Mouse (Mus musculus) MEL (cell line): ENCODE measurements around the gene Papola. TPM values are rescaled to one million over a fixed set of nuclear protein-coding genes. Genes with fewer than 3 reads are reported as not detected.

ENCODE experiments used
- DNase-seq: peaks from one replicate; pipeline ENCODE4 v3.0.0; 2011; ENCODE audit warnings: low read depth, low spot score
- H3K27ac ChIP-seq: 2 replicates; pipeline ENCODE4 v1.5.1; 2012; ENCODE audit warnings: low read depth, mild to moderate bottlenecking, control low read depth, low read length, moderate library complexity; ENCODE audit not compliant: control insufficient read depth
- H3K27me3 ChIP-seq, 2 experiments: fragments of 150-350 bp in 1 of 2; sonication (generic) in 1 of 2; 2 replicates each; pipeline ENCODE4 v1.6.1; 2012; ENCODE audit warnings: low read length in 2 of 2, mild to moderate bottlenecking in 2 of 2, improper control_type of control experiment in 1 of 2, moderate library complexity in 1 of 2; ENCODE audit not compliant: insufficient read depth in 2 of 2, control insufficient read depth in 1 of 2
- H3K36me3 ChIP-seq, 2 experiments: 2 replicates each; pipeline ENCODE4 v1.6.1; 2012 to 2014; ENCODE audit warnings: low read length in 2 of 2, improper control_type of control experiment in 1 of 2, inconsistent platforms in 1 of 2, mild to moderate bottlenecking in 1 of 2; ENCODE audit not compliant: insufficient read depth in 2 of 2, control insufficient read depth in 1 of 2
- H3K4me1 ChIP-seq, 2 experiments: fragments of 150-350 bp in 1 of 2; sonication (generic) in 1 of 2; 2 replicates each; pipeline ENCODE4 v1.6.1; 2012; ENCODE audit warnings: low read length in 2 of 2, improper control_type of control experiment in 1 of 2, mild to moderate bottlenecking in 1 of 2; ENCODE audit not compliant: insufficient read depth in 2 of 2, control insufficient read depth in 1 of 2
- H3K4me3 ChIP-seq, 2 experiments: fragments of 150-350 bp in 1 of 2; sonication (generic) in 1 of 2; 2 replicates each; pipeline ENCODE4 v1.5.1; 2012; ENCODE audit warnings: low read depth in 2 of 2, low read length in 2 of 2, mild to moderate bottlenecking in 2 of 2, moderate library complexity in 2 of 2, control low read depth in 1 of 2, improper control_type of control experiment in 1 of 2; ENCODE audit not compliant: control insufficient read depth in 1 of 2, insufficient read depth in 1 of 2
- H3K79me2 ChIP-seq: 2 replicates; pipeline ENCODE4 v1.6.1; 2012; ENCODE audit warnings: mild to moderate bottlenecking, low read length, moderate library complexity; ENCODE audit not compliant: control insufficient read depth, poor library complexity, insufficient read depth
- H3K9ac ChIP-seq: 2 replicates; pipeline ENCODE4 v1.6.1; 2012; ENCODE audit warnings: low read depth, mild to moderate bottlenecking, control low read depth, low read length, moderate library complexity; ENCODE audit not compliant: control insufficient read depth, poor library complexity, severe bottlenecking
- H3K9me3 ChIP-seq: fragments of 150-350 bp; sonication (generic); replicated peaks from 2 replicates; pipeline ENCODE4 v1.6.1; 2012; ENCODE audit warnings: mild to moderate bottlenecking, low read length, improper control_type of control experiment, moderate library complexity; ENCODE audit not compliant: insufficient read depth
- BHLHE40 ChIP-seq: IDR thresholded peaks from 2 replicates; pipeline ENCODE4 v1.6.1; 2012; ENCODE audit warnings: low read depth, mild to moderate bottlenecking, inconsistent platforms, low read length, improper control_type of control experiment, borderline replicate concordance
- CHD2 ChIP-seq: IDR thresholded peaks from 2 replicates; pipeline ENCODE4 v1.6.1; 2011; ENCODE audit warnings: low read length, improper control_type of control experiment
- CTCF ChIP-seq, 3 experiments: IDR thresholded peaks in 2 of 3; conservative IDR thresholded peaks in 1 of 3; 2 replicates each; pipeline ENCODE4 v1.5.1; 2011 to 2012; ENCODE audit warnings: low read length in 3 of 3, low read depth in 2 of 3, mild to moderate bottlenecking in 2 of 3, improper control_type of control experiment in 1 of 3, inconsistent platforms in 1 of 3, mixed read lengths in 1 of 3, moderate library complexity in 1 of 3; ENCODE audit not compliant: control insufficient read depth in 1 of 3, insufficient read depth in 1 of 3, poor library complexity in 1 of 3, severe bottlenecking in 1 of 3
- E2F4 ChIP-seq: IDR thresholded peaks from 2 replicates; pipeline ENCODE4 v1.6.1; 2011; ENCODE audit warnings: low read depth, low read length, improper control_type of control experiment, borderline replicate concordance
- EP300 ChIP-seq, 2 experiments: IDR thresholded peaks; 2 replicates each; pipeline ENCODE4 v1.6.1; 2011; ENCODE audit warnings: improper control_type of control experiment in 2 of 2, low read length in 2 of 2, low read depth in 1 of 2, mild to moderate bottlenecking in 1 of 2
- GATA1 ChIP-seq: IDR thresholded peaks from 2 replicates; pipeline ENCODE4 v1.6.1; 2011; ENCODE audit warnings: low read depth, low read length, improper control_type of control experiment
- HCFC1 ChIP-seq: IDR thresholded peaks from 2 replicates; pipeline ENCODE4 v1.6.1; 2012; ENCODE audit warnings: low read depth, mild to moderate bottlenecking, inconsistent platforms, low read length, improper control_type of control experiment, moderate library complexity
- MAFK ChIP-seq: IDR thresholded peaks from 2 replicates; pipeline ENCODE4 v1.6.1; 2011; ENCODE audit warnings: low read depth, mild to moderate bottlenecking, low read length, improper control_type of control experiment, borderline replicate concordance
- MAX ChIP-seq: IDR thresholded peaks from 2 replicates; pipeline ENCODE4 v1.6.1; 2011; ENCODE audit warnings: low read length, improper control_type of control experiment
- MAZ ChIP-seq: IDR thresholded peaks from 2 replicates; pipeline ENCODE4 v1.6.1; 2012; ENCODE audit warnings: low read depth, mild to moderate bottlenecking, inconsistent platforms, low read length, improper control_type of control experiment
- MYB ChIP-seq: IDR thresholded peaks from 2 replicates; pipeline ENCODE4 v1.6.1; 2011; ENCODE audit warnings: mild to moderate bottlenecking, low read depth, low read length, improper control_type of control experiment
- MYC ChIP-seq: IDR thresholded peaks from 2 replicates; pipeline ENCODE4 v1.6.1; 2011; ENCODE audit warnings: low read depth, mild to moderate bottlenecking, low read length, improper control_type of control experiment, moderate library complexity
- NRF1 ChIP-seq: IDR thresholded peaks from 2 replicates; pipeline ENCODE4 v1.6.1; 2014; ENCODE audit warnings: low read depth, mild to moderate bottlenecking, inconsistent platforms, low read length, improper control_type of control experiment, moderate library complexity; ENCODE audit not compliant: poor library complexity, insufficient read depth, severe bottlenecking
- POLR2A ChIP-seq, 2 experiments: IDR thresholded peaks; 2 replicates each; pipeline ENCODE4 v1.6.1; 2011 to 2012; ENCODE audit warnings: low read length in 2 of 2, mild to moderate bottlenecking in 2 of 2, control low read depth in 1 of 2, improper control_type of control experiment in 1 of 2, low read depth in 1 of 2, moderate library complexity in 1 of 2; ENCODE audit not compliant: control insufficient read depth in 1 of 2, insufficient read depth in 1 of 2, poor library complexity in 1 of 2
- POLR2AphosphoS2 ChIP-seq: IDR thresholded peaks from 2 replicates; pipeline ENCODE4 v1.6.1; 2011; ENCODE audit warnings: low read length, improper control_type of control experiment
- POLR2AphosphoS5 ChIP-seq: IDR thresholded peaks from 2 replicates; pipeline ENCODE4 v1.6.1; 2012; ENCODE audit warnings: low read depth, borderline replicate concordance, mild to moderate bottlenecking, inconsistent platforms, low read length, moderate library complexity, mixed read lengths
- RCOR1 ChIP-seq: IDR thresholded peaks from 2 replicates; pipeline ENCODE4 v1.6.1; 2012; ENCODE audit warnings: low read depth, mild to moderate bottlenecking, inconsistent platforms, low read length, improper control_type of control experiment
- SIN3A ChIP-seq: IDR thresholded peaks from 2 replicates; pipeline ENCODE4 v1.6.1; 2012; ENCODE audit warnings: low read length, improper control_type of control experiment, inconsistent platforms
- SMC3 ChIP-seq: IDR thresholded peaks from 2 replicates; pipeline ENCODE4 v1.6.1; 2011; ENCODE audit warnings: low read depth, low read length, improper control_type of control experiment
- TAL1 ChIP-seq: IDR thresholded peaks from 2 replicates; pipeline ENCODE4 v1.6.1; 2012; ENCODE audit warnings: mild to moderate bottlenecking, inconsistent platforms, low read length, moderate library complexity, mixed read lengths
- TBP ChIP-seq: IDR thresholded peaks from 2 replicates; pipeline ENCODE4 v1.8.0; 2011; ENCODE audit warnings: low read depth, low read length, improper control_type of control experiment
- TCF12 ChIP-seq: IDR thresholded peaks from 2 replicates; pipeline ENCODE4 v1.6.1; 2014; ENCODE audit warnings: low read depth, mild to moderate bottlenecking, inconsistent platforms, low read length, improper control_type of control experiment, moderate library complexity
- USF1 ChIP-seq: IDR thresholded peaks from 2 replicates; pipeline ENCODE4 v1.6.1; 2014; ENCODE audit warnings: low read depth, mild to moderate bottlenecking, inconsistent platforms, low read length, improper control_type of control experiment, moderate library complexity
- USF2 ChIP-seq, 2 experiments: IDR thresholded peaks; 2 replicates each; pipeline ENCODE4 v1.6.1; 2011 to 2012; ENCODE audit warnings: improper control_type of control experiment in 2 of 2, low read length in 2 of 2, borderline replicate concordance in 1 of 2, inconsistent platforms in 1 of 2, low read depth in 1 of 2, mild to moderate bottlenecking in 1 of 2; ENCODE audit not compliant: insufficient read depth in 1 of 2
- ZMIZ1 ChIP-seq: IDR thresholded peaks from 2 replicates; pipeline ENCODE4 v1.6.1; 2012; ENCODE audit warnings: low read depth, mild to moderate bottlenecking, inconsistent platforms, low read length, improper control_type of control experiment, moderate library complexity
- polyA plus RNA-seq, 2 experiments: library from polyadenylated mRNA; stranded (reverse) in 1 of 2; unstranded in 1 of 2; fragments of >175 nt in 1 of 2; fragments of >200 nt in 1 of 2; gene quantifications; 2 replicates each; pipeline versions ENCODE4 v1.2.1 to v1.2.4; 2012; ENCODE audit warnings: low replicate concordance in 2 of 2, low read depth in 1 of 2; ENCODE audit not compliant: insufficient read length in 2 of 2, insufficient read depth in 1 of 2, missing spikeins in 1 of 2
- total RNA-seq: library from RNA; depleted of rRNA; stranded (reverse); fragments of 300-350 nt; gene quantifications from 2 replicates; pipeline ENCODE4 v1.2.3, GENCODE M21; 2012

Gene Papola
- total and polyA plus RNA-seq, 3 experiments, result 144 to 329 (median 193) TPM

GRCm38 (mm10) chr12:105753813-105754212 is 30.7 kb upstream of the Papola start:
- H3K79me2 ChIP-seq, result no peaks in the 10 kb centered on the region
- H3K27ac ChIP-seq, result no peak overlapping the region
- 0 out of 4 replicates have a peak, but pooled peaks cover 0 to 4% of the 10 kb centered on the region in 2 experiments for H3K4me1 ChIP-seq
- no peak for DNase-seq
- H3K9me3 ChIP-seq, result no peaks in the 10 kb centered on the region
- no peaks in the 10 kb centered on the region for H3K36me3 ChIP-seq
- H3K4me3 ChIP-seq, result no peak overlapping the region
- no peak overlapping the region for H3K9ac ChIP-seq
- no peak for TF ChIP-seq EP300 (IDR thresholded peaks at IDR 0.05; ENCODE audit: low read depth in 1 of 2, low read length in 2 of 2)
- no peak for TF ChIP-seq E2F4
- TF ChIP-seq ZMIZ1, result no peak
- no peak for TF ChIP-seq SIN3A
- TF ChIP-seq MAX, result no peak
- TF ChIP-seq TCF12, result no peak
- TF ChIP-seq MAFK, result no peak
- TF ChIP-seq SMC3, result no peak
- TF ChIP-seq USF2 (IDR thresholded peaks at IDR 0.05; ENCODE audit: borderline replicate concordance in 1 of 2, insufficient read depth in 1 of 2, low read depth in 1 of 2, low read length in 2 of 2), result no peak
- H3K27me3 ChIP-seq, result no peaks in the 10 kb centered on the region

GRCm38 (mm10) chr12:105757816-105758497 is 26.5 kb upstream of the Papola start:
- H3K4me1 ChIP-seq, result peaks cover 3 to 15% of the 10 kb centered on the region in 2 experiments; a peak in 3 of 4 replicates
- TF ChIP-seq RCOR1, result no peak
- no peak for TF ChIP-seq GATA1
- no peak for TF ChIP-seq CTCF (IDR thresholded peaks at IDR 0.05 in 2 of 3, conservative IDR thresholded peaks at IDR 0.05 in 1 of 3; ENCODE audit: control insufficient read depth in 1 of 3, insufficient read depth in 1 of 3, low read depth in 2 of 3, low read length in 3 of 3, poor library complexity in 1 of 3, severe bottlenecking in 1 of 3)
- TF ChIP-seq POLR2A (IDR thresholded peaks at IDR 0.05; ENCODE audit: control insufficient read depth in 1 of 2, insufficient read depth in 1 of 2, low read depth in 1 of 2, low read length in 2 of 2, poor library complexity in 1 of 2), result no peak
- TF ChIP-seq TBP, result no peak
- TF ChIP-seq MYB, result no peak
- no peak for TF ChIP-seq NRF1
- no peak for TF ChIP-seq TCF12
- TF ChIP-seq TAL1, result no peak
- TF ChIP-seq HCFC1, result no peak
- no peak for TF ChIP-seq MAX
- TF ChIP-seq POLR2AphosphoS5, result no peak
- no peak for TF ChIP-seq USF1
- TF ChIP-seq MAZ, result no peak
- TF ChIP-seq BHLHE40, result no peak
- no peak for TF ChIP-seq USF2 (IDR thresholded peaks at IDR 0.05; ENCODE audit: borderline replicate concordance in 1 of 2, insufficient read depth in 1 of 2, low read depth in 1 of 2, low read length in 2 of 2)
- no peak for TF ChIP-seq CHD2
- no peak for TF ChIP-seq MYC
- no peak for TF ChIP-seq POLR2AphosphoS2
- H3K79me2 ChIP-seq, result no peaks in the 10 kb centered on the region
- H3K36me3 ChIP-seq, result peaks cover 0 to 2% of the 10 kb centered on the region in 2 experiments; a peak in 2 of 4 replicates
- no peaks in the 10 kb centered on the region for H3K9me3 ChIP-seq
- no peak overlapping the region for H3K9ac ChIP-seq
- no peak overlapping the region for H3K4me3 ChIP-seq
- no peaks in the 10 kb centered on the region for H3K27me3 ChIP-seq
- DNase-seq, result no peak
- H3K27ac ChIP-seq, result no peak overlapping the region
